Mouse (Mus musculus) kidney, embryonic 16.5 days (tissue): ENCODE measurements around the gene Klhl7. TPM values are rescaled to one million over a fixed set of nuclear protein-coding genes. Genes with fewer than 3 reads are reported as not detected.

Experiments
- ATAC-seq: fragments of 200-750 bp; cut with Nextera tagmentation; 2 replicates; pipeline ENCODE4 v1.8.0; 2017; ENCODE audit warnings: moderate TSS enrichment; ENCODE audit not compliant: low FRiP score, low TSS enrichment
- H3K27ac ChIP-seq: fragments of 300-500 bp; sonication (generic); 2 replicates; pipeline ENCODE4 v1.5.1; 2014; ENCODE audit warnings: low read length
- H3K27me3 ChIP-seq: fragments of 300-500 bp; sonication (generic); 2 replicates; pipeline ENCODE4 v1.6.1; 2014; ENCODE audit warnings: low read length, control low read depth, mixed read lengths; ENCODE audit not compliant: insufficient read depth
- H3K36me3 ChIP-seq: fragments of 300-500 bp; sonication (generic); 2 replicates; pipeline ENCODE4 v1.6.1; 2014; ENCODE audit warnings: low read length, control low read depth, mixed read lengths; ENCODE audit not compliant: insufficient read depth
- H3K4me1 ChIP-seq: fragments of 300-500 bp; sonication (generic); 2 replicates; pipeline ENCODE4 v1.6.1; 2014; ENCODE audit warnings: low read length, control low read depth, mixed read lengths; ENCODE audit not compliant: insufficient read depth
- H3K4me2 ChIP-seq: fragments of 300-500 bp; sonication (generic); replicated peaks from 2 replicates; pipeline ENCODE4 v1.6.1; 2014; ENCODE audit warnings: low read depth, low read length
- H3K4me3 ChIP-seq: fragments of 300-500 bp; sonication (generic); 2 replicates; pipeline ENCODE4 v1.5.1; 2014; ENCODE audit warnings: mild to moderate bottlenecking, low read length
- H3K9ac ChIP-seq: fragments of 300-500 bp; sonication (generic); replicated peaks from 2 replicates; pipeline ENCODE4 v1.6.1; 2014; ENCODE audit warnings: low read length
- H3K9me3 ChIP-seq: fragments of 300-500 bp; sonication (generic); 2 replicates; pipeline ENCODE4 v1.6.1; 2016; ENCODE audit warnings: low read length, control low read depth
- WGBS: fragments of 180-500 bp; shearing (Covaris S2); extraction: QIAGEN DNeasy Blood & Tissue Kit; methylation state at CpG from one replicate; pipeline ENCODE4 v1.1.7; 2014; 5-methylcytosine and 5-hydroxymethylcytosine counted together
- polyA plus RNA-seq: library from polyadenylated mRNA; unstranded; fragments of >200 nt; fragmentation: Nextera tagmentation; extraction: Ambion mirVana; gene quantifications from 2 replicates; pipeline ENCODE4 v1.2.1, GENCODE M21; 2015

The Klhl7 gene
- polyA plus RNA-seq, 1 experiment from 2014 or later = 46.0 TPM

- ATAC-seq = no peak
- Histone ChIP-seq H3K4me3 (no peak overlapping the region), H3K9me3 (no peaks in the 10 kb centered on the region; the same call in 1 of the 2 replicates), H3K9ac (no peak overlapping the region), H3K27ac (no peak overlapping the region), H3K36me3 (no peaks in the 10 kb centered on the region), H3K27me3 (no peaks in the 10 kb centered on the region), H3K4me1 (no peaks in the 10 kb centered on the region; the same call in 1 of the 2 replicates), H3K4me2 (no peak overlapping the region)
- WGBS = 89% methylated on average over 2 of the region's 2 CpGs
These were observed 91.4 kb downstream of the Klhl7 start for GRCm38 (mm10) chr5:24191821-24192220.

GRCm38 (mm10) chr5:24201006-24201405, 100.6 kb downstream of the Klhl7 start:
- Histone ChIP-seq H3K4me3 (no peak overlapping the region), H3K9me3 (no peaks in the 10 kb centered on the region), H3K36me3 (no peaks in the 10 kb centered on the region), H3K4me2 (no peak overlapping the region), H3K4me1 (no peaks in the 10 kb centered on the region), H3K27ac (no peak overlapping the region), H3K27me3 (no peaks in the 10 kb centered on the region), H3K9ac (no peak overlapping the region)
- 80% methylated on average over 4 of the region's 4 CpGs for WGBS
- ATAC-seq = no peak

GRCm38 (mm10) chr5:24202492-24202891, 102.1 kb downstream of the Klhl7 start:
- H3K27ac ChIP-seq = no peak overlapping the region
- H3K9ac ChIP-seq = no peak overlapping the region
- no peaks in the 10 kb centered on the region for H3K9me3 ChIP-seq
- H3K36me3 ChIP-seq = no peaks in the 10 kb centered on the region
- no peak overlapping the region for H3K4me2 ChIP-seq
- 90% methylated on average over 5 of the region's 5 CpGs for WGBS
- ATAC-seq = no peak
- H3K27me3 ChIP-seq = no peaks in the 10 kb centered on the region
- no peaks in the 10 kb centered on the region for H3K4me1 ChIP-seq
- no peak overlapping the region for H3K4me3 ChIP-seq

- no peak overlapping the region for H3K9ac ChIP-seq
- H3K4me2 ChIP-seq = no peak overlapping the region
- WGBS = 74% methylated on average over 5 of the region's 5 CpGs
- no peaks in the 10 kb centered on the region for H3K4me1 ChIP-seq
- no peaks in the 10 kb centered on the region for H3K27me3 ChIP-seq
- H3K36me3 ChIP-seq = no peaks in the 10 kb centered on the region
- H3K4me3 ChIP-seq = no peak overlapping the region
- H3K27ac ChIP-seq = no peak overlapping the region
- no peaks in the 10 kb centered on the region for H3K9me3 ChIP-seq
- ATAC-seq = no peak
These were observed 102.9 kb downstream of the Klhl7 start for GRCm38 (mm10) chr5:24203266-24203665.

GRCm38 (mm10) chr5:24207965-24208364, 107.6 kb downstream of the Klhl7 start:
- 57% methylated on average over 10 of the region's 10 CpGs for WGBS
- H3K4me1 ChIP-seq = no peaks in the 10 kb centered on the region

GRCm38 (mm10) chr5:24208505-24208904, 108.1 kb downstream of the Klhl7 start:
- Histone ChIP-seq H3K36me3 (no peaks in the 10 kb centered on the region), H3K9me3 (no peaks in the 10 kb centered on the region), H3K4me3 (no peak overlapping the region), H3K27me3 (no peaks in the 10 kb centered on the region), H3K4me2 (no peak overlapping the region), H3K4me1 (peaks cover 2% of the 10 kb centered on the region; the same call in 1 of the 2 replicates), H3K27ac (no peak overlapping the region), H3K9ac (no peak overlapping the region)
- no peak for ATAC-seq
- 77% methylated on average over 5 of the region's 5 CpGs for WGBS

More at GRCm38 (mm10) chr5:24207965-24208364, 107.6 kb downstream of the Klhl7 start:
- Histone ChIP-seq H3K36me3 (no peaks in the 10 kb centered on the region), H3K4me2 (no peak overlapping the region), H3K27ac (no peak overlapping the region), H3K4me3 (no peak overlapping the region), H3K27me3 (no peaks in the 10 kb centered on the region), H3K9ac (no peak overlapping the region), H3K9me3 (no peaks in the 10 kb centered on the region)
- no peak for ATAC-seq

Other genes starting within 250 kb of the Klhl7 start
- 22.4 and 23.9 TPM in 2 replicates for gene Fam126a, start 69.9 kb upstream of the Klhl7 start, polyA plus RNA-seq
- 12.3 and 15.8 TPM in 2 replicates for gene Nupl2, start 64.4 kb downstream of the Klhl7 start, polyA plus RNA-seq